Mouse (Mus musculus) heart, embryonic 15.5 days (tissue): ENCODE data around the gene Yaf2. TPM values are rescaled to one million over a fixed set of nuclear protein-coding genes. Genes with fewer than 3 reads are reported as not detected.
"Not testable (repeated sequence)": the region's sequence is repeated elsewhere in the genome, so short reads cannot be mapped to it uniquely, and the experiment has no call there.

Experiments used
- ATAC-seq: fragments of 200-750 bp; cut with Nextera tagmentation; replicated peaks from 2 replicates; pipeline ENCODE4 v1.8.0; 2017; ENCODE audit warnings: low read depth, moderate TSS enrichment; ENCODE audit not compliant: insufficient number of reproducible peaks, insufficient read depth, low FRiP score
- H3K27ac ChIP-seq: fragments of 300-500 bp; sonication (generic); 2 replicates; pipeline ENCODE4 v1.5.1; 2015; ENCODE audit warnings: mild to moderate bottlenecking, inconsistent platforms
- H3K27me3 ChIP-seq: fragments of 300-500 bp; sonication (generic); 2 replicates; pipeline ENCODE4 v1.6.1; 2015; ENCODE audit warnings: inconsistent platforms
- H3K36me3 ChIP-seq: fragments of 300-500 bp; sonication (generic); 2 replicates; pipeline ENCODE4 v1.6.1; 2015; ENCODE audit warnings: mild to moderate bottlenecking, inconsistent platforms
- H3K4me1 ChIP-seq: fragments of 300-500 bp; sonication (generic); replicated peaks from 2 replicates; pipeline ENCODE4 v1.6.1; 2015; ENCODE audit warnings: inconsistent platforms
- H3K4me2 ChIP-seq: fragments of 300-500 bp; sonication (generic); 2 replicates; pipeline ENCODE4 v1.6.1; 2015; ENCODE audit warnings: inconsistent platforms, mild to moderate bottlenecking, moderate library complexity
- H3K4me3 ChIP-seq: fragments of 300-500 bp; sonication (generic); 2 replicates; pipeline ENCODE4 v1.5.1; 2015; ENCODE audit warnings: mild to moderate bottlenecking, inconsistent platforms
- H3K9ac ChIP-seq: fragments of 300-500 bp; sonication (generic); 2 replicates; pipeline ENCODE4 v1.6.1; 2015; ENCODE audit warnings: mild to moderate bottlenecking, inconsistent platforms
- H3K9me3 ChIP-seq: fragments of 300-500 bp; sonication (generic); replicated peaks from 2 replicates; pipeline ENCODE4 v1.6.1; 2016; ENCODE audit warnings: inconsistent platforms
- WGBS: fragments of 180-500 bp; shearing (Covaris S2); methylation state at CpG from one replicate; pipeline ENCODE4 v1.1.7; 2015; ENCODE audit warnings: mixed read lengths; 5-methylcytosine and 5-hydroxymethylcytosine counted together
- polyA plus RNA-seq: library from polyadenylated mRNA; unstranded; fragments of >200 nt; fragmentation: Nextera tagmentation; extraction: Ambion mirVana; gene quantifications from 2 replicates; pipeline ENCODE4 v1.2.1, GENCODE M21; 2015

Gene Yaf2
- polyA plus RNA-seq, 1 experiment from 2014 or later, result 74.5 TPM

DNA sequence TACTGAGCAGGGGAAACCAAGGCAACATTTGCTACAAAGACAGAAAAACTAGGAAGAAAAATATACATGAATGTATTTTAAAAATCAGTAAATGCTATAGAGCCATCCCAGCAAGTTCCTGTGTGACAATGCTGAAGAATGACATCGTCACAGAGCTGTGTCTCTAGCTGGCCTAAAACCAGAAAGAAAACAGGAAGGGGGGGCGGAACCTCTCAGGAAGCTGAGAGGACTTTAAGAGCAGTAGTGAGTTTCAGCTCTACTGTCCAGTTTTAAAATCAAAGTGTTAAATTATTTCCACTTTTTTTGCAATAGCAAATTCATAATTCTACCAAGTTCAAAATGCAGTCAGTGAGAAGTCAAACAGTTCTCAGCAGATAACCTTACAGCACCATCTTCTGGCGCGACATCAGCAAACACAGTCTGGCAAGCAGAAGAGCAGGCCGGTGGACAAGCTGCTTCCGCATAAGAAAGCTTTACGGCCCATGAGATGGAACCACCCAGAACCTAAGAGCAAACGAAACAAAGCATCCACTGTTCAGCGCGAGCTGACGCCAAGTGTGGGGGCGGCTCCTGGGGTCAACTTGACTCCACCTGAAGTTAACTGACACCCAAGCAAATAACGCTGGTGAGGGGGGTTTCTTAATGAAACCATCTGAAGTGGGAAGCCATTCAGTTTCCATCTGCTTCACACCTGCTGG is 85.0 kb downstream of the Yaf2 start:
- Histone ChIP-seq H3K4me2 (no peak overlapping the region), H3K27me3 (no peaks in the 10 kb centered on the region), H3K4me1 (0 out of 2 replicates have a peak, but pooled peaks cover 3% of the 10 kb centered on the region), H3K9me3 (no peaks in the 10 kb centered on the region), H3K4me3 (no peak overlapping the region), H3K36me3 (peaks cover 25% of the 10 kb centered on the region), H3K9ac (no peak overlapping the region), H3K27ac (0 out of 2 replicates have a peak overlapping the region, but pooled peaks have one; percentile 16)
- ATAC-seq, result no peak
- 56% methylated on average over 13 of the region's 13 CpGs for WGBS

DNA sequence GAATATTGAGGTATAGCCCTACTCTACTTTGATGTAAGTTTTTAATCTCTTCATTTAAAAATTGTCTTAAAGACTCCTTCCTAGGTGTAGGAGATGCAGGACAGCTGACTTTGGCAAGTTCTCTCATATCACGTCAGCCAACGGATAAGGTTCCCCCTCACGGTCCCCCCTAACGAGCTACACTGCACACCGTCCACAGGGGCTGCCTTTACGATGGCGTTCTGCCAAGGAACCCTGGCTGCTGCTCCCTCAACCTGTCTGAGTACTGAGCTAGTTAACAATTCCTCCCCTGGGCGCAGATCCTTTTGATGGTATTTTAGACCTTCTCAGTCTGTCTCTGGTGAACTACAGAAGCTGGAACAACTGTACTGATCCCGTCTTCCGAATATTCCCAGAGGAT is 93.5 kb downstream of the Yaf2 start:
- 44% methylated on average over 10 of the region's 10 CpGs for WGBS

DNA sequence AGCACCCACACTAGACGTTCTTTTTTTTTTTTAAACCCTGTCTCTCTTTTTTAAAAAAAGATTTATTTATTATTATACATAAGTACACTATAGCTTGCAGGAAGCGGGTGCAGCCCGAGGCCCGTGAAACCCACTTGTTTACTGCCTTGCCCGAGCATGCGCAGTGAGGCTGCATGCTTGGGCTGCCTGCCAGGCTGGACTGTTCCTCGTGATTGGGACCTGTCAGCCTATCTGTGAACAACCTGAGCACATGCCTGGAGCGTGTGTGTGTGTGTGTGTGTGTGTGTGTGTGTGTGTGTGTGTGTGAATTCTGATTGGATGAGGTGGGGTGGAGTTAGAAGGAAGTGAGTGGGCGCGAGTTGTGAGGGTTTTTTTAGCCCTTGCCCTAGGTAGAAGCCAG is 100.3 kb downstream of the Yaf2 start:
- H3K36me3 ChIP-seq, result peaks cover 18% of the 10 kb centered on the region; the same call in 1 of the 2 replicates
- not testable (repeated sequence) for H3K27ac ChIP-seq, H3K27me3 ChIP-seq, H3K4me1 ChIP-seq, H3K4me2 ChIP-seq, H3K9me3 ChIP-seq, ATAC-seq, H3K4me3 ChIP-seq, H3K9ac ChIP-seq
- 68% methylated on average over 10 of the region's 10 CpGs for WGBS

More for the DNA sequence above, 93.5 kb downstream of the Yaf2 start:
- Histone ChIP-seq H3K4me3 (no peak overlapping the region), H3K36me3 (peaks cover 31% of the 10 kb centered on the region), H3K9me3 (no peaks in the 10 kb centered on the region), H3K4me2 (no peak overlapping the region), H3K27ac (no peak overlapping the region), H3K27me3 (no peaks in the 10 kb centered on the region), H3K9ac (no peak overlapping the region), H3K4me1 (peaks cover 8% of the 10 kb centered on the region; the same call in 1 of the 2 replicates)
- ATAC-seq, result no peak

Other genes with a start within 250 kb of the Yaf2 start
- gene Gxylt1, start 61.8 kb downstream of the Yaf2 start, polyA plus RNA-seq, result 6.1 and 7.8 TPM in 2 replicates
- 99.7 and 115 TPM in 2 replicates for gene Zcrb1, start 61.4 kb upstream of the Yaf2 start, polyA plus RNA-seq
- gene Pphln1, start 61.4 kb upstream of the Yaf2 start, polyA plus RNA-seq, result 31.9 and 35.3 TPM in 2 replicates